ENCODE assay signal across 16 mouse cellular contexts in the genomic region with DNA sequence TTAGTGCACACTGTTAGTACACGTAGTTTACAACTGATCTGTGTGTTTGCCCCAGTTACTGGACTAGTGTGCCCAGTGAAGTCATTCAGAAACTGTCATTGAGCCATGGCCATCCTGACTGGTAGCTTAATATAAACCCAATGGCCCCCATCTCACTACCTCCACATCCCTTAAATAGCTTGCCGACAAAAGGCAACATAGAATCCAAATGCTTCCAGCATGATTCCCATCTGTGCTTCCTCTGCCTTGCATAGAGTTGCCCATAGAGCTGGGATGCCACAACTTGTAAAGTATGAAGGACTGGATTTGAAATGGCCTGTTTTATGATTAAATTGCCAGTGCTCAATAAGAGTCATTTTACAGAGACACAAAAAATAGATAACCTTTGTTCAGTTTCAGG.
"Had no signal": no experiment of that assay in that cellular context is flagged by ENCODE, and none has a peak within 500 bp of the region (broad histone marks: within the 10 kb centered on the region; RNA-seq: fewer than 3 reads in every experiment).

No protein-coding gene starts in this region.

- H3K27ac ChIP-seq: intestine, embryonic 15.5 days; limb, embryonic 12.5 days; liver, embryonic 13.5 days; lung, embryonic 15.5 days; macrophage; midbrain, embryonic 15.5 days; neural tube, embryonic 12.5 days had no signal

- DNase-seq: kidney, adult 18-20 months; kidney, postnatal 10 days; kidney, postnatal 4 days; liver; liver, embryonic 13.5 days; liver, postnatal 0 days; lung, postnatal 14 days; spleen, adult 18-20 months; thymus, postnatal 36 days had no signal

- ATAC-seq: intestine, embryonic 15.5 days; liver, postnatal 0 days; midbrain, embryonic 15.5 days had no signal

- H3K4me3 ChIP-seq: intestine, embryonic 15.5 days; limb, embryonic 12.5 days; liver, embryonic 13.5 days; lung, embryonic 15.5 days; megakaryocyte, embryonic 14.5 days; midbrain, embryonic 15.5 days; neural tube, embryonic 12.5 days had no signal
